Mouse (Mus musculus) mouse embryonic stem cell (cell line): ENCODE data around the gene Zbtb7b.

Experiments used
- in situ Hi-C, 2 experiments: fragments of 300-500 bp; cut with MboI; formaldehyde crosslinking; loops; 1 replicate in 1 of 2; 3 replicates in 1 of 2; pipeline ENCODE4 v1.14.3; 2019 to 2020; ENCODE audit warnings: low sequenced_read_pairs in 2 of 2, low pct_unique_long_range_greater_than_20kb in 1 of 2, mixed read lengths in 1 of 2; ENCODE audit not compliant: unreplicated experiment in 1 of 2

Gene Zbtb7b

DNA sequence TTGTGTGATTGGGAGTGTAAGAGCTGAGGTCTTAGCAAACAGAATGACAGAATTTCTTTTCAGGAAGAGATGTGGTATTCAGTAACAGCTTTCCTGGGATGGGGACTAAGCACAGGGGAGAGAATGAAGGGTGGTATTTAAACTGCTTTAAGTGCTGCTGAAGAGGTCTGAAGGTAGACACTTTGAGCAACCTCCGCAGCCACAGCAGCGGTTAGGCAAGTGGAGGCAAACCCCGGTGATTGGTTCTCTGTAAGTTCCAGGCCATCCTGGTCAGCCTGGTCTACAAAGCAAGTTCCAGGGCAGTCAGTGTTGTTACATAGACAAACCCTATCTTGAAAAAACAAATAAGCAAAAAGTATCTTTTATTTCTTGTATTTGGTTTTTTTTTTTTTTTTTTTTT lies 25.4 kb upstream of the Zbtb7b start:
- in situ Hi-C loops, result no loop called here

DNA sequence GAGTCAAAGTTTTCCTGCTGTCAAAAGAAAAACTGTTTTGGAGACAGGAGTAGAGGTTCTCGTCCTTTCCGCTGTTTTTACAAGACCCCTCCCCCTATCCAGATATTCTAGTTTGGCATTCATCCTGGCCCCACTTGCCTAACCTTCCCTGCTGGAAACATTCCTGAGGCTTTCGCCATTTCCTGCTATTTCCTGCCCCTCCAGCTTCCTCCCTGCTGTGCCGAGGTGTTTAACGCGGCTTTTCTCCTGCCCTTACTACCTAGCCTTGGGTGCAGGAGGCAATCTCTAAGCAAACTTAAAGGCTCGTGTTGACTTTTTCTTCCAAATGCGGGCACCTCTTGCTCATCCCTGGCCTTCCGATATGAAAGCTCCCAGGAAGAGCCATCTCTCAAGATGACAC lies 25.0 kb upstream of the Zbtb7b start:
- in situ Hi-C loops, result no loop called here

- in situ Hi-C loops, result no loop called here
These were observed 24.3 kb upstream of the Zbtb7b start for GRCm38 (mm10) chr3:89418861-89419250.

- in situ Hi-C loops, result no loop called here
These were observed 23.7 kb upstream of the Zbtb7b start, which contains the start of the genes Cks1b and Shc1 for GRCm38 (mm10) chr3:89418170-89418860. Gene Cks1b, minus strand, starts transcription at chr3:89418383. Gene Shc1, plus strand, starts transcription at chr3:89418443.

GRCm38 (mm10) chr3:89417840-89418169 lies 23.2 kb upstream of the Zbtb7b start:
- in situ Hi-C loops, result no loop called here

- in situ Hi-C loops, result no loop called here
These were observed 22.6 kb upstream of the Zbtb7b start for GRCm38 (mm10) chr3:89417131-89417530.

- in situ Hi-C loops, result no loop called here
These were observed 21.6 kb upstream of the Zbtb7b start for GRCm38 (mm10) chr3:89416158-89416557.

- in situ Hi-C loops, result no loop called here
These were observed 17.2 kb upstream of the Zbtb7b start, which contains the start of gene Flad1 for GRCm38 (mm10) chr3:89411490-89412393. Gene Flad1, minus strand, starts transcription at chr3:89411870.

DNA sequence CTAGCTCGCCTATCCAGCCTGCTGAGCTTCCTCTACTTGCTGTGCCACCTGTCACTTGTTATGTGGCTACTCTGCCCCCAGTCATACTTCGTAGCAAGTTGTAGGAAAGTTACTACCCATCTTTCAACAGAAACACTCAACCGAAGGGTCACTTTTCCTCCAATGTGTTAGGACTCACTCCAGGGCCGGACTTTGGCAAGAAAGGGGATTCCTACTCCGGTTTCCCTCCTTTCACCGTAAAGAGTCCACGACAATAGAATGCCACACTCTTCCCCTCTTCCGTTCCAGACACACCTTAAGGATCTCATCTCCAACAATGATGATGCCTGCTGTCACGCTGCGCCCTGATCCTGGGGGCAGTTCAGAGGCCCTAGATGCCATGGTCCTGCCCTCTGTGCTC lies 16.3 kb upstream of the Zbtb7b start:
- in situ Hi-C loops, result no loop called here

DNA sequence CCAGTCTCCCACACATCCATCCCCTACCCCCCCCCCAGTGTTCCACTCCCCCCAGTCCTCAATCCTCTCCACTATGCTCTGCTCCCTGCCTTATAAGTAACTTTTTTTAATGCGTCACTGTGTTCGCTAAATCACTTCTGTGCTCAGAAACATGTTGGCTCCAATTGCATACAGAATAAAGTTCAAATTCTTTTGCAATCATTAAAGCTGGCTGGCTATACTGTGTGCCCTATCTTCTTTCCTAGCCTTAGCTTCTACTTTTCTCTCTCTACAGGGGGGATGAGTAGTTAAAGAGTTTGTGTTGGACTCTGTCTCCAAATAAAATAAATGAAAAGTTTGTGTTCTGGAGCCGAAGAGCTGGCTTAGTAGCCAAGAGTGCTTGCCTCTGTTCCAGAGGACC lies 15.1 kb upstream of the Zbtb7b start:
- in situ Hi-C loops, result no loop called here

- in situ Hi-C loops, result no loop called here
These were observed 13.9 kb upstream of the Zbtb7b start for GRCm38 (mm10) chr3:89408448-89408847.

DNA sequence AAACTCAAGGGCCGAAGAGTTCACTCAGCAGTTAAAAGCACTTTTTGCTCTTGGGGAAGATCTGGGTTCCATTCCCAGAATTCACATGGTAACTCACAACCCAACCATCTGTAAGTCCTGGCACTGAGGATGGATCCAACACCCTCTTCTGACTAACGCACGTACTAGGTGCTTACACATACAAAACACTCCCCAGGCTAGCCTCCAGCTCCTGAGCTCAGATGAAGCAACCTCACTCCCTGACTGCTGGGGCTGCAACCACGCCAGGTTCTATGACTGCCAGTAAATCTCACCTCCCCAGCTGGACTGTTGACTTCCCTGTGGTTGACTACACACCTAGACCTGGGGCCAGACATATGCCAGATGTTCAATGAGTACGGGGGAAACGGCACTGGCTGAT lies 12.3 kb upstream of the Zbtb7b start:
- in situ Hi-C loops, result no loop called here

DNA sequence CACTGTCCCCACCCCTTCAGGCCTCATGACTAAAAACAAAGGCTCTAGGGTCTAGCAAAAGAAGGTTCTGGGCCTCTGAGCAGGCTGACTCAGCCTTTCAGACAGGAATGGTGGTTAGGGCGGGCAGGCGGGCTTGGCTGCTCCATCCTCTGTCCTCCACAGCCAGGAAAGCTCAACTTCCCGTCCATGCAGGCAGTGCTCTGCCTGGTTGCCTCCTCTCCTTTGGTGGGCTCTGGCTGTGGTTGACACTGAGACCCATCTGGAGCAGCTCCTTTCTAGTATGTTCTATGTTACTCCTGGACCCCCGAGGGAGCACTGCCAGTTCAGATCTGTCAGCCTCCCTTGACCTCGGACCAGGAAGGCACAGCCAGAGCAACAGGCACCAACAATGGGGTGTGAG lies 8.1 kb upstream of the Zbtb7b start, which contains the start of gene Lenep:
Gene Lenep, minus strand, starts transcription at position 101 of the 400 bp plus-strand sequence.
- in situ Hi-C loops, result no loop called here

- in situ Hi-C loops, result no loop called here
These were observed 6.8 kb upstream of the Zbtb7b start for GRCm38 (mm10) chr3:89401329-89401728.

DNA sequence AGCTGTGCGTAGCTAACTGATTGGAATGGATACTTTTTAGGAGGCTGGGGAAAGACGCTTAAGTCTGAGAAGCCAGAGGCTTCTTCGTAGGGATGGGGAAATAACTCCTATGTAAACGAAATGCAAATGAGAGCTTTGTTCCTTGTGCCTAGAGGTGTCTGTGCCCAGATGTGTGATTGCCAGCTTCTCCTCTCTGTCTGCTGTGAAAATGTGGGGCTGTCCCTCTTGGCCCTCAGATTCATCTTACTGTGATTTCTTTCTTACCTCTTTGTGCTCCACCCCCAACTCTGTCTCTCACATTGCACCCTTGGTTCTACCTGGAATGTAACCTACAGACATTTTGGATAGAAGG lies 2.1 kb upstream of the Zbtb7b start:
- in situ Hi-C loops, result no loop called here

GRCm38 (mm10) chr3:89395806-89396653 lies 1.5 kb upstream of the Zbtb7b start:
- in situ Hi-C loops, result no loop called here

- in situ Hi-C loops, result no loop called here
These were observed 836 bp upstream of the Zbtb7b start for GRCm38 (mm10) chr3:89395419-89395805.

GRCm38 (mm10) chr3:89394894-89395256 lies 299 bp upstream of the Zbtb7b start:
- in situ Hi-C loops, result no loop called here

DNA sequence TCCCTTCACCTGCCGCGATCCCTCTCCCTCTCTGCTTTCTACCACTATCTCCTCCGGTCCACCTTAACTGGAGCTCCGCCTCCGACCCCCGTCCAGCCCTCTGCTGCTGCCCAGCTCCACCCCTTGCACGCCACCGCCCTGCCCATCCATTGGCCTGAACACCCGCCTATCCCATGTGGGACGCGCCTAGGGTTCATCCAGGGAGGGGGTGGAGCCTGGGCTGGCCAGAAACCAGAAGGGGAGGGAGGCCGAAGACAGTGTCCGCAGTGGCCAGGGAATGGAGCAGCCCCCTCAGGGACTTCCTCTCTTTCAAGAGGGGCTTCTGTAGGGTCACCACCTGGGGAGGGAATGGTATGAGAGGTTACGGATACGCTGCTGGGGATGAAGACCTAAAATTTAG lies 971 bp downstream of the Zbtb7b start:
- in situ Hi-C loops, result no loop called here
